Mouse (Mus musculus) limb, embryonic 14.5 days (tissue): ENCODE measurements around the gene Ppwd1. TPM values are rescaled to one million over a fixed set of nuclear protein-coding genes. Genes with fewer than 3 reads are reported as not detected.
A peak's percentile ranks its signal among the peaks of the same experiment; 100 is the strongest.
"Not testable (repeated sequence)": the region's sequence is repeated elsewhere in the genome, so short reads cannot be mapped to it uniquely, and the experiment has no call there.

Experiments used
- ATAC-seq: fragments of 200-750 bp; cut with Nextera tagmentation; 2 replicates; pipeline ENCODE4 v1.8.0; 2017; ENCODE audit warnings: low read depth, moderate number of reproducible peaks, moderate TSS enrichment; ENCODE audit not compliant: low FRiP score
- DNase-seq: peaks from one replicate; pipeline ENCODE4 v3.0.0-alpha.2; 2015; ENCODE audit warnings: low spot score
- H3K27ac ChIP-seq: fragments of 300-500 bp; sonication (generic); replicated peaks from 2 replicates; pipeline ENCODE4 v1.5.1; 2014; ENCODE audit warnings: low read depth, mild to moderate bottlenecking, low read length, moderate library complexity, mixed read lengths
- H3K27me3 ChIP-seq: fragments of 300-500 bp; sonication (generic); 2 replicates; pipeline ENCODE4 v1.6.1; 2014; ENCODE audit warnings: low read length, mixed read lengths; ENCODE audit not compliant: control insufficient read depth, insufficient read depth
- H3K36me3 ChIP-seq: fragments of 300-500 bp; sonication (generic); 2 replicates; pipeline ENCODE4 v1.6.1; 2014; ENCODE audit warnings: mild to moderate bottlenecking, low read length, moderate library complexity, mixed read lengths; ENCODE audit not compliant: control insufficient read depth, insufficient read depth
- H3K4me1 ChIP-seq: fragments of 300-500 bp; sonication (generic); 2 replicates; pipeline ENCODE4 v1.6.1; 2014; ENCODE audit warnings: antibody characterized with exemption, low read length, mixed read lengths; ENCODE audit not compliant: control insufficient read depth, insufficient read depth
- H3K4me2 ChIP-seq: fragments of 300-500 bp; sonication (generic); replicated peaks from 2 replicates; pipeline ENCODE4 v1.6.1; 2014; ENCODE audit warnings: low read depth, mild to moderate bottlenecking, low read length, moderate library complexity; ENCODE audit not compliant: severe bottlenecking
- H3K4me3 ChIP-seq: fragments of 300-500 bp; sonication (generic); replicated peaks from 2 replicates; pipeline ENCODE4 v1.5.1; 2014; ENCODE audit warnings: low read length
- H3K9ac ChIP-seq: fragments of 300-500 bp; sonication (generic); 2 replicates; pipeline ENCODE4 v1.6.1; 2014; ENCODE audit warnings: mild to moderate bottlenecking, low read depth, low read length, moderate library complexity; ENCODE audit not compliant: severe bottlenecking
- H3K9me3 ChIP-seq: fragments of 300-500 bp; sonication (generic); 2 replicates; pipeline ENCODE4 v1.6.1; 2016; ENCODE audit warnings: low read length; ENCODE audit not compliant: control insufficient read depth
- POLR2A ChIP-seq: fragments of 200-500 bp; IDR thresholded peaks from 2 replicates; pipeline ENCODE4 v1.8.0; 2012; ENCODE audit warnings: inconsistent platforms, mild to moderate bottlenecking, moderate library complexity, borderline replicate concordance; ENCODE audit not compliant: insufficient read depth, insufficient read length; ENCODE audit errors: extremely low read depth
- WGBS: fragments of 180-500 bp; shearing (Covaris S2); extraction: QIAGEN DNeasy Blood & Tissue Kit; methylation state at CpG from one replicate; pipeline ENCODE4 v1.1.7; 2014; 5-methylcytosine and 5-hydroxymethylcytosine counted together
- polyA plus RNA-seq, 2 experiments: library from polyadenylated mRNA; depleted of rRNA in 1 of 2; stranded (reverse) in 1 of 2; unstranded in 1 of 2; fragments of >200 nt; fragmentation: Nextera tagmentation in 1 of 2; extraction: Ambion mirVana in 1 of 2; gene quantifications; 2 replicates each; pipeline versions ENCODE4 v1.2.1 to v1.2.3; 2012 to 2014

Ppwd1 gene
- polyA plus RNA-seq (2012; rRNA removed) (10.8 and 15.5 TPM in 2 replicates), polyA plus RNA-seq (2014; fragmentation: Nextera tagmentation; extraction: Ambion mirVana) (13.3 and 14.3 TPM in 2 replicates)

DNA sequence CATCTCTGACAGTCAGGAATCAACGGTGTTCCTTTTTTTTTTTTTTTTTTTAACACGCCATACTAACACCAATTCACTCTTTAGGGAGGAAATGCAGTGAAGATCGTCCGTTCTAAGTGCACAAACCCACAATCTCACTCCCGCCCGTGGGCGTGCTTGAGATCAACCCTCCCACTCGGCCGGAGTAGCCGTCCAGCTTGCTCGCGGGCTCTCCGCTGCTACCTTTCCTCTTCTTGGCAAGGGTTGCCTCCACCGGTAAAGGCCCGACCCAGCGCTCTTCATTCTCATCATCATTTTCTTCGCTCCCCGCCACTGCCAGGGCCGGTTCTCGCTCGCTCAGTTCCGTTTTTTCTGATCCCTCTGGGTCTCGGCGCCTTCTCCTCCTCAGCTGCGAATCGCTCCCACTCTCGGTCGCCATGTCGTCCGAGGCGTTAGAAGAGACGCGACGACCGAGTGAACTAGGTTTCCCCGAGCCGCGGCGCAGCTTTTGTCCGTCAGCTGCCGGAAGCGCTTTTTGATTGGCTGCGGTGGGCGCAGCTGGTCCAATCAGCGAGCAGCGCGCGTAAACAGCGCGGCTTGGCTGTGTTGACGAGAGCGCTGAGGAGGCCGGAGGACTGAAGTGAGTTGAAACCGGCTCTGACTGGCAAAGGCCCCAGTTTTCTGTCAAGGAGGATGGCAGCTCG lies at the start of gene Ppwd1, which contains the start of gene Cenpk:
Gene Ppwd1, minus strand, starts transcription at position 460 of the 683 bp plus-strand sequence.
Gene Cenpk, plus strand, starts transcription at position 228 of the 683 bp plus-strand sequence.
- no peaks in the 10 kb centered on the region for H3K27me3 ChIP-seq
- H3K4me2 ChIP-seq: peak within 1 kb of the TSS; percentile 69
- WGBS: under 1% methylated on average over 55 of the region's 55 CpGs
- H3K4me3 ChIP-seq: peak within 1 kb of the TSS; percentile 78
- H3K9ac ChIP-seq: peak within 1 kb of the TSS; percentile 88
- DNase-seq (peak; percentile 99), ATAC-seq (peak; percentile 99)
- peak; percentile 87; the same call in 1 of the 2 replicates for TF ChIP-seq POLR2A
- H3K4me1 ChIP-seq: peaks cover 10% of the 10 kb centered on the region; the same call in 1 of the 2 replicates
- peaks cover 13% of the 10 kb centered on the region; the same call in 1 of the 2 replicates for H3K36me3 ChIP-seq
- no peaks in the 10 kb centered on the region for H3K9me3 ChIP-seq
- H3K27ac ChIP-seq: peak within 1 kb of the TSS; percentile 95

DNA sequence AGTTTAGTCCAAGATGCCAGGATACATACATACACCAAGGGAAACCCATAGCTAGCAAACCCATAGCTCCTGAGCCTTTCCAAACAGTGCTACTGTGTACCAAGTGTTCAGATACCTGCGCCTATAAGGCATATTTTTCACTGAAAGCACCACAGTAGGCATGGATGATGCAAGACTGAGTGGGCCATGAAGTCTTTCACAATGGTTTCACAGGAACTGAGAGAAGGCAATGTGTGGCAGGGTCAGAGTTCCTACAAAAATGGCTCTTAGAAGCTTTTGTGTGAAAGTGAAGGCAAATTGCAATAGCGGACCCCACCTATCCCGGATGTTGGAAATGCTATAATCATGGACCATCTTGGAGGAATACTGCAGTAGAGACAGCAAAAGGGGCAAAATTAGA lies 30.4 kb upstream of the Ppwd1 start:
- Histone ChIP-seq H3K27me3 (no peaks in the 10 kb centered on the region), H3K36me3 (no peaks in the 10 kb centered on the region), H3K4me1 (no peaks in the 10 kb centered on the region), H3K9me3 (no peaks in the 10 kb centered on the region), H3K4me2 (no peak overlapping the region), H3K27ac (no peak overlapping the region), H3K4me3 (no peak overlapping the region), H3K9ac (no peak overlapping the region)
- no peak for DNase-seq
- TF ChIP-seq POLR2A: no peak
- no peak for ATAC-seq
- WGBS: 93% methylated on average over 3 of the region's 3 CpGs

DNA sequence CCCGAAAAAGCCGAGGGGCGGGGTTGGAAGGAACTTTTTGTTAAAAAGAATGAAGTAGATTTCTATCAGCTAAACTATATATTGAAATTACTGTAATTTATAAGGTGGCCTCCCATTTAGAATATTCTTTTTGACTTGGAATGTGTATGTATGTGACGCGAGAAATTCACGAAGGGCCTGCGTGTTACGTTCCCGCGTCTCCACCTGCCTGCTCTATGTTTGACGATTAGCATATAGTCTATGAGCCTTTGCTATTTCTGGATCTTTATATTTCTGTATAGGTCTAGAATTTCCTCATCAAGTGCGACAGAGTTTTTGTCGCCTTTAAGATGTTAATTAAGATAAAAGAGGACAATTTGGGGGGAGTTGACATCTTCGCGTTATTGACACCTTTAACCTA lies 538 bp upstream of the Ppwd1 start:
- TF ChIP-seq POLR2A: no peak
- H3K4me3 ChIP-seq: peak overlapping the region; percentile 78
- H3K36me3 ChIP-seq: peaks cover 13% of the 10 kb centered on the region; the same call in 1 of the 2 replicates
- H3K4me1 ChIP-seq: peaks cover 10% of the 10 kb centered on the region; the same call in 1 of the 2 replicates
- DNase-seq: no peak
- H3K27me3 ChIP-seq: no peaks in the 10 kb centered on the region
- H3K27ac ChIP-seq: 0 out of 2 replicates have a peak overlapping the region, but pooled peaks have one; percentile 52
- peak; percentile 19 for ATAC-seq
- H3K9ac ChIP-seq: peak overlapping the region; percentile 88
- 7% methylated on average over 15 of the region's 15 CpGs for WGBS
- H3K4me2 ChIP-seq: peak overlapping the region; percentile 57
- no peaks in the 10 kb centered on the region for H3K9me3 ChIP-seq

DNA sequence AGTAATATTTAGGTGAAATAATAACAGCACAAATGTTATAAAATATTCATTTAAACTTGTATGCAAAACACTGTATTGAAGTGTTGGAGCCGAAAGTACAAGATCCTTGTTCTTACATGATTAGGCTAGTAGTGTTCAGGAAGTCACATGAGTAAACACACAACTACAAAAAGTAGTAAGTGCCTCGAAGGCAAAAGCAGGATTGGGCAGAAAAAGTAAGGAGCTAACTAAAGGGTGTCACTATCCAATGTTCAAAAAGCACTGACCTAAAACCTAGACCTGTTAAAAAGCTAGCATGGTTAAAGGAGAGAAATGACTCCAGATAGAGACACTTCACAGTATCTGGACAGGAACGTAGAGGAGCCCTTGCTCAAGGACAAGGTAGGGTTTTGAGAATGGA lies 1.2 kb downstream of the Ppwd1 start:
- peaks cover 5% of the 10 kb centered on the region; the same call in 1 of the 2 replicates for H3K36me3 ChIP-seq
- H3K4me2 ChIP-seq: peak overlapping the region; percentile 69
- H3K9ac ChIP-seq: peak overlapping the region; percentile 88; the same call in 1 of the 2 replicates
- TF ChIP-seq POLR2A: no peak
- DNase-seq: no peak
- H3K4me1 ChIP-seq: peaks cover 10% of the 10 kb centered on the region; the same call in 1 of the 2 replicates
- no peak for ATAC-seq
- H3K27ac ChIP-seq: no peak overlapping the region
- 66% methylated on average over 3 of the region's 3 CpGs for WGBS
- no peaks in the 10 kb centered on the region for H3K9me3 ChIP-seq
- peak overlapping the region; percentile 78 for H3K4me3 ChIP-seq
- no peaks in the 10 kb centered on the region for H3K27me3 ChIP-seq

DNA sequence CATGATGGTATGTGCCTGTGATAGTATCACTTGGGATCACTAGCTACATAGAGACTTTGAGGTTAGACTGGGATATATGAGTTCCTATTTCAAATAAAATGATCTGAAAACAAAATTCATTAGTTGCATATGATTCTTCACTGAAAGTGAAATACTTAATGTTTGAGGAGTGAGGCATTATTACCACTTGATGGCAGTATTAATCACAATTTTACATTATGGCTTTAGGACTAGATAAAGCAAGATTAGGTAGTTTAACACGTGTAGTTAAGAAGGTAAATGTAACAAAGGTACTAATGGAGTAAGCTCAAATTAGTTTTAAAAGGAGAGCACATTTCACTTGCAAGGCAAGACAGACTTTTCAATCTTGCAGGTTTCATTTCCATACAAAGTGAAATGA lies 24.3 kb downstream of the Ppwd1 start:
- WGBS: 71% methylated on average over 1 of the region's 1 CpGs
- TF ChIP-seq POLR2A: no peak
- ATAC-seq (no peak), DNase-seq (no peak)
- Histone ChIP-seq H3K27me3 (no peaks in the 10 kb centered on the region), H3K27ac (no peak overlapping the region), H3K4me1 (no peaks in the 10 kb centered on the region), H3K4me3 (no peak overlapping the region), H3K9ac (no peak overlapping the region), H3K36me3 (peaks cover 44% of the 10 kb centered on the region), H3K4me2 (no peak overlapping the region), H3K9me3 (no peaks in the 10 kb centered on the region)

DNA sequence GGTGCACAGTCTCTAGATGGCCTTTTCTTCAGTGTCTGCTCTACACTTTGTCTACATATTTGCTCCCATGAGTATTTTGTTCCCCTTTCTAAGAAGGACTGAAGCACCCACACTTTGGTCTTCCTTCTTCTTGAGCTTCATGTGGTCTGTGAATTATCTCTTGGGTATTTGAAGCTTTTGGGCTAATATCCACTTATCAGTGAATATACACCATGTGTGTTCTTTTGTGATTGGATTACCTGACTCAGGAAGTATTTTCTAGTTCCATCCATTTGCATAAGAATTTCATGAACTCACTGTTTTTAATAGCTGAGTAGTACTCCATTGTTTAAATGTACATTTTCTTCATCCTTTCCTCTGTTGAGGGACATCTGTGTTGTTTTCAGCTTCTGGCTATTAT lies 32.8 kb downstream of the Ppwd1 start:
- H3K4me2 ChIP-seq, ATAC-seq, H3K27ac ChIP-seq, H3K4me3 ChIP-seq, H3K9ac ChIP-seq, H3K27me3 ChIP-seq, H3K4me1 ChIP-seq, H3K9me3 ChIP-seq, DNase-seq: not testable (repeated sequence)
- peaks cover 40% of the 10 kb centered on the region for H3K36me3 ChIP-seq
